Mouse (Mus musculus) hindbrain, embryonic 12.5 days (tissue): ENCODE results near the gene Id1. TPM values are rescaled to one million over a fixed set of nuclear protein-coding genes. Genes with fewer than 3 reads are reported as not detected.
A peak's percentile ranks its signal among the peaks of the same experiment; 100 is the strongest.

ENCODE experiments used
- ATAC-seq: fragments of 200-750 bp; cut with Nextera tagmentation; 2 replicates; pipeline ENCODE4 v1.8.0; 2017; ENCODE audit warnings: moderate TSS enrichment; ENCODE audit not compliant: low FRiP score
- H3K27ac ChIP-seq: fragments of 300-500 bp; sonication (generic); 2 replicates; pipeline ENCODE4 v1.5.1; 2016; ENCODE audit warnings: mild to moderate bottlenecking
- H3K27me3 ChIP-seq: fragments of 300-500 bp; sonication (generic); 2 replicates; pipeline ENCODE4 v1.6.1; 2016; ENCODE audit warnings: mild to moderate bottlenecking
- H3K36me3 ChIP-seq: fragments of 300-500 bp; sonication (generic); 2 replicates; pipeline ENCODE4 v1.6.1; 2016; ENCODE audit warnings: mild to moderate bottlenecking
- H3K4me1 ChIP-seq: fragments of 300-500 bp; sonication (generic); 2 replicates; pipeline ENCODE4 v1.6.1; 2016
- H3K4me2 ChIP-seq: fragments of 300-500 bp; sonication (generic); replicated peaks from 2 replicates; pipeline ENCODE4 v1.6.1; 2016; ENCODE audit warnings: mild to moderate bottlenecking
- H3K4me3 ChIP-seq: fragments of 300-500 bp; sonication (generic); 2 replicates; pipeline ENCODE4 v1.5.1; 2016; ENCODE audit warnings: mild to moderate bottlenecking
- H3K9ac ChIP-seq: fragments of 300-500 bp; sonication (generic); 2 replicates; pipeline ENCODE4 v1.6.1; 2016; ENCODE audit warnings: mild to moderate bottlenecking, moderate library complexity
- H3K9me3 ChIP-seq: fragments of 300-500 bp; sonication (generic); replicated peaks from 2 replicates; pipeline ENCODE4 v1.6.1; 2016; ENCODE audit warnings: mild to moderate bottlenecking
- WGBS: fragments of 180-500 bp; shearing (Covaris S2); methylation state at CpG from one replicate; pipeline ENCODE4 v1.1.7; 2016; 5-methylcytosine and 5-hydroxymethylcytosine counted together
- polyA plus RNA-seq: library from polyadenylated mRNA; unstranded; fragments of >200 nt; fragmentation: Nextera tagmentation; extraction: Ambion mirVana; gene quantifications from 2 replicates; pipeline ENCODE4 v1.2.1, GENCODE M21; 2016

The Id1 gene
- polyA plus RNA-seq, 1 experiment from 2014 or later, result 157 TPM

GRCm38 (mm10) chr2:152725178-152725750 lies 10.8 kb upstream of the Id1 start:
- Histone ChIP-seq H3K9ac (no peak overlapping the region), H3K27me3 (no peaks in the 10 kb centered on the region), H3K4me2 (no peak overlapping the region), H3K4me1 (peaks cover 46% of the 10 kb centered on the region), H3K9me3 (no peaks in the 10 kb centered on the region), H3K27ac (peak overlapping the region; percentile 64), H3K4me3 (no peak overlapping the region), H3K36me3 (no peaks in the 10 kb centered on the region)
- ATAC-seq, result no peak
- 61% methylated on average over 15 of the region's 15 CpGs for WGBS

GRCm38 (mm10) chr2:152726213-152726612 lies 9.8 kb upstream of the Id1 start:
- no peaks in the 10 kb centered on the region for H3K36me3 ChIP-seq
- H3K4me2 ChIP-seq, result no peak overlapping the region
- WGBS, result 85% methylated on average over 6 of the region's 6 CpGs
- H3K9me3 ChIP-seq, result no peaks in the 10 kb centered on the region
- H3K27ac ChIP-seq, result no peak overlapping the region
- H3K4me1 ChIP-seq, result peaks cover 46% of the 10 kb centered on the region
- no peaks in the 10 kb centered on the region for H3K27me3 ChIP-seq
- no peak overlapping the region for H3K4me3 ChIP-seq
- no peak for ATAC-seq
- no peak overlapping the region for H3K9ac ChIP-seq

GRCm38 (mm10) chr2:152726751-152727335 lies 9.2 kb upstream of the Id1 start:
- 72% methylated on average over 6 of the region's 6 CpGs for WGBS
- no peak overlapping the region for H3K9ac ChIP-seq
- H3K4me1 ChIP-seq, result peaks cover 46% of the 10 kb centered on the region
- H3K9me3 ChIP-seq, result no peaks in the 10 kb centered on the region
- H3K27ac ChIP-seq, result peak overlapping the region; percentile 52; the same call in 1 of the 2 replicates
- no peaks in the 10 kb centered on the region for H3K36me3 ChIP-seq
- no peak for ATAC-seq
- H3K4me3 ChIP-seq, result no peak overlapping the region
- no peak overlapping the region for H3K4me2 ChIP-seq
- H3K27me3 ChIP-seq, result no peaks in the 10 kb centered on the region

GRCm38 (mm10) chr2:152727795-152728510 lies 8.1 kb upstream of the Id1 start:
- Histone ChIP-seq H3K4me1 (peaks cover 46% of the 10 kb centered on the region), H3K27me3 (no peaks in the 10 kb centered on the region), H3K36me3 (no peaks in the 10 kb centered on the region), H3K27ac (peak overlapping the region; percentile 60), H3K9me3 (no peaks in the 10 kb centered on the region), H3K4me2 (no peak overlapping the region), H3K9ac (no peak overlapping the region), H3K4me3 (no peak overlapping the region)
- 82% methylated on average over 14 of the region's 14 CpGs for whole genome bisulfite sequencing
- no peak for ATAC-seq

GRCm38 (mm10) chr2:152728594-152728993 lies 7.5 kb upstream of the Id1 start:
- H3K9me3 ChIP-seq, result no peaks in the 10 kb centered on the region
- H3K9ac ChIP-seq, result no peak overlapping the region
- no peaks in the 10 kb centered on the region for H3K27me3 ChIP-seq
- 0 out of 2 replicates have a peak overlapping the region, but pooled peaks have one; percentile 60 for H3K27ac ChIP-seq
- H3K4me2 ChIP-seq, result no peak overlapping the region
- no peak overlapping the region for H3K4me3 ChIP-seq
- no peak for ATAC-seq
- H3K4me1 ChIP-seq, result peaks cover 50% of the 10 kb centered on the region
- H3K36me3 ChIP-seq, result no peaks in the 10 kb centered on the region
- 83% methylated on average over 7 of the region's 7 CpGs for WGBS

GRCm38 (mm10) chr2:152729013-152729635 lies 6.9 kb upstream of the Id1 start:
- Histone ChIP-seq H3K27me3 (no peaks in the 10 kb centered on the region), H3K4me1 (peaks cover 46% of the 10 kb centered on the region), H3K9me3 (no peaks in the 10 kb centered on the region), H3K9ac (no peak overlapping the region), H3K4me2 (no peak overlapping the region), H3K4me3 (no peak overlapping the region), H3K27ac (peak overlapping the region; percentile 78), H3K36me3 (no peaks in the 10 kb centered on the region)
- WGBS, result 41% methylated on average over 8 of the region's 8 CpGs
- no peak; the same call in 1 of the 2 replicates for ATAC-seq

GRCm38 (mm10) chr2:152729636-152730020 lies 6.4 kb upstream of the Id1 start:
- H3K27me3 ChIP-seq, result no peaks in the 10 kb centered on the region
- peaks cover 46% of the 10 kb centered on the region for H3K4me1 ChIP-seq
- H3K9me3 ChIP-seq, result no peaks in the 10 kb centered on the region
- 31% methylated on average over 7 of the region's 7 CpGs for WGBS
- H3K4me3 ChIP-seq, result no peak overlapping the region
- H3K9ac ChIP-seq, result no peak overlapping the region
- no peak overlapping the region for H3K4me2 ChIP-seq
- H3K36me3 ChIP-seq, result no peaks in the 10 kb centered on the region
- peak; percentile 39 for ATAC-seq
- H3K27ac ChIP-seq, result peak overlapping the region; percentile 78

- no peaks in the 10 kb centered on the region for H3K27me3 ChIP-seq
- ATAC-seq, result no peak
- peaks cover 50% of the 10 kb centered on the region for H3K4me1 ChIP-seq
- no peak overlapping the region for H3K9ac ChIP-seq
- H3K4me2 ChIP-seq, result no peak overlapping the region
- no peaks in the 10 kb centered on the region for H3K9me3 ChIP-seq
- H3K36me3 ChIP-seq, result no peaks in the 10 kb centered on the region
- WGBS, result 90% methylated on average over 2 of the region's 2 CpGs
- no peak overlapping the region for H3K4me3 ChIP-seq
- no peak overlapping the region for H3K27ac ChIP-seq
Observed at GRCm38 (mm10) chr2:152733201-152733600, 2.9 kb upstream of the Id1 start.

GRCm38 (mm10) chr2:152734501-152734900 lies 1.6 kb upstream of the Id1 start:
- ATAC-seq, result no peak
- no peaks in the 10 kb centered on the region for H3K27me3 ChIP-seq
- peaks cover 49% of the 10 kb centered on the region for H3K4me1 ChIP-seq
- WGBS, result 10% methylated on average over 10 of the region's 10 CpGs
- H3K9ac ChIP-seq, result peak overlapping the region; percentile 49; the same call in 1 of the 2 replicates
- peak overlapping the region; percentile 82 for H3K27ac ChIP-seq
- H3K36me3 ChIP-seq, result no peaks in the 10 kb centered on the region
- H3K4me2 ChIP-seq, result peak overlapping the region; percentile 65
- peak overlapping the region; percentile 49 for H3K4me3 ChIP-seq
- H3K9me3 ChIP-seq, result no peaks in the 10 kb centered on the region

GRCm38 (mm10) chr2:152734984-152735383 lies 1.1 kb upstream of the Id1 start:
- Histone ChIP-seq H3K4me2 (peak overlapping the region; percentile 65), H3K9me3 (no peaks in the 10 kb centered on the region), H3K4me1 (peaks cover 49% of the 10 kb centered on the region), H3K9ac (peak overlapping the region; percentile 55), H3K27me3 (no peaks in the 10 kb centered on the region), H3K4me3 (peak overlapping the region; percentile 49), H3K27ac (peak overlapping the region; percentile 82), H3K36me3 (no peaks in the 10 kb centered on the region)
- peak; percentile 87 for ATAC-seq
- 2% methylated on average over 28 of the region's 28 CpGs for WGBS

GRCm38 (mm10) chr2:152736748-152737147 lies 697 bp downstream of the Id1 start:
- Histone ChIP-seq H3K9me3 (no peaks in the 10 kb centered on the region), H3K9ac (peak overlapping the region; percentile 70), H3K4me2 (peak overlapping the region; percentile 65), H3K36me3 (no peaks in the 10 kb centered on the region), H3K27me3 (no peaks in the 10 kb centered on the region), H3K4me1 (peaks cover 58% of the 10 kb centered on the region), H3K27ac (peak overlapping the region; percentile 82), H3K4me3 (peak overlapping the region; percentile 49)
- ATAC-seq, result no peak
- under 1% methylated on average over 22 of the region's 22 CpGs for WGBS
